Mouse (Mus musculus) CH12.LX (cell line): ENCODE measurements around the gene Wbp2. TPM values are rescaled to one million over a fixed set of nuclear protein-coding genes. Genes with fewer than 3 reads are reported as not detected.

Experiments
- DNase-seq: peaks from one replicate; pipeline ENCODE4 v3.0.0-alpha.2; 2013; ENCODE audit errors: extremely low read depth
- H3K27ac ChIP-seq: 2 replicates; pipeline ENCODE4 v1.5.1; 2012; ENCODE audit warnings: low read depth, mild to moderate bottlenecking, control low read depth, moderate library complexity; ENCODE audit not compliant: insufficient read depth
- H3K27me3 ChIP-seq: replicated peaks from 2 replicates; pipeline ENCODE3; 2012; ENCODE audit warnings: inconsistent platforms
- H3K36me3 ChIP-seq, 2 experiments: replicated peaks in 1 of 2; 2 replicates each; pipeline versions ENCODE3 to v1.6.1; 2012; ENCODE audit warnings: inconsistent platforms in 1 of 2, low read length in 1 of 2, mild to moderate bottlenecking in 1 of 2, mixed read lengths in 1 of 2, moderate library complexity in 1 of 2; ENCODE audit not compliant: control insufficient read depth in 1 of 2, insufficient read depth in 1 of 2
- H3K4me1 ChIP-seq, 2 experiments: 2 replicates each; pipeline ENCODE4 v1.6.1; 2012; ENCODE audit warnings: inconsistent platforms in 1 of 2, moderate library complexity in 1 of 2; ENCODE audit not compliant: insufficient read depth in 2 of 2, control insufficient read depth in 1 of 2
- H3K4me2 ChIP-seq: 2 replicates; pipeline ENCODE4 v1.6.1; 2012; ENCODE audit warnings: low read depth, mild to moderate bottlenecking, control low read depth; ENCODE audit not compliant: poor library complexity, insufficient read depth, severe bottlenecking
- H3K4me3 ChIP-seq, 3 experiments: fragments of 150-350 bp in 1 of 3; sonication (generic) in 1 of 3; replicated peaks in 1 of 3; 2 replicates each; pipeline versions ENCODE3 to v1.5.1; 2011 to 2012; ENCODE audit warnings: low read depth in 2 of 3, low read length in 2 of 3, mild to moderate bottlenecking in 2 of 3, moderate library complexity in 2 of 3, control low read depth in 1 of 3, improper control_type of control experiment in 1 of 3, inconsistent platforms in 1 of 3, mixed read lengths in 1 of 3; ENCODE audit not compliant: poor library complexity in 1 of 3
- H3K79me2 ChIP-seq: replicated peaks from 2 replicates; pipeline ENCODE4 v1.6.1; 2012; ENCODE audit warnings: mild to moderate bottlenecking, moderate library complexity; ENCODE audit not compliant: control insufficient read depth, poor library complexity, insufficient read depth, severe bottlenecking; ENCODE audit errors: extremely low read depth
- H3K9ac ChIP-seq: 2 replicates; pipeline ENCODE4 v1.6.1; 2012; ENCODE audit warnings: low read depth, mild to moderate bottlenecking, control low read depth, moderate library complexity; ENCODE audit not compliant: insufficient read depth
- H3K9me3 ChIP-seq: replicated peaks from 2 replicates; pipeline ENCODE3; 2012; ENCODE audit warnings: low read length, inconsistent platforms, mixed read lengths
- CTCF ChIP-seq, 2 experiments: IDR thresholded peaks in 1 of 2; conservative IDR thresholded peaks in 1 of 2; 2 replicates each; pipeline ENCODE4 v1.5.1; 2011 to 2012; ENCODE audit warnings: low read depth in 2 of 2, low read length in 2 of 2, improper control_type of control experiment in 1 of 2, inconsistent platforms in 1 of 2, mild to moderate bottlenecking in 1 of 2, moderate library complexity in 1 of 2
- IRF4 ChIP-seq: IDR thresholded peaks from 2 replicates; pipeline ENCODE4 v1.6.1; 2014; ENCODE audit warnings: low read depth, mild to moderate bottlenecking, inconsistent platforms, low read length, improper control_type of control experiment
- MAX ChIP-seq: IDR thresholded peaks from 2 replicates; pipeline ENCODE4 v1.6.1; 2011; ENCODE audit warnings: low read length, improper control_type of control experiment
- MEF2A ChIP-seq: IDR thresholded peaks from 2 replicates; pipeline ENCODE4 v1.6.1; 2014; ENCODE audit warnings: low read depth, mild to moderate bottlenecking, inconsistent platforms, low read length, improper control_type of control experiment, borderline replicate concordance
- NELFE ChIP-seq: IDR thresholded peaks from 2 replicates; pipeline ENCODE4 v1.6.1; 2011; ENCODE audit warnings: low read depth, low read length, improper control_type of control experiment
- POLR2A ChIP-seq: IDR thresholded peaks from 2 replicates; pipeline ENCODE4 v1.6.1; 2011; ENCODE audit warnings: low read depth, mild to moderate bottlenecking, improper control_type of control experiment, low read length
- RCOR1 ChIP-seq: conservative IDR thresholded peaks from 2 replicates; pipeline ENCODE4 v1.6.1; 2012; ENCODE audit warnings: low read depth, mild to moderate bottlenecking, inconsistent platforms, low read length, improper control_type of control experiment
- UBTF ChIP-seq: IDR thresholded peaks from 2 replicates; pipeline ENCODE4 v1.6.1; 2012; ENCODE audit warnings: low read depth, mild to moderate bottlenecking, inconsistent platforms, low read length, improper control_type of control experiment, moderate library complexity
- ZKSCAN1 ChIP-seq: IDR thresholded peaks from 2 replicates; pipeline ENCODE4 v1.6.1; 2012; ENCODE audit warnings: low read depth, inconsistent platforms, low read length, improper control_type of control experiment, borderline replicate concordance
- ZMIZ1 ChIP-seq: IDR thresholded peaks from 2 replicates; pipeline ENCODE4 v1.6.1; 2012; ENCODE audit warnings: low read depth, mild to moderate bottlenecking, inconsistent platforms, low read length, improper control_type of control experiment
- dilution Hi-C: fragments of 300-500 bp; cut with MboI; formaldehyde crosslinking; loops from 2 replicates; pipeline ENCODE4 v1.14.3; 2020; ENCODE audit warnings: low sequenced_read_pairs; ENCODE audit not compliant: extremely low pct_unique_long_range_greater_than_20kb, extremely low pct_ligation_motif_present
- in situ Hi-C: fragments of 300-500 bp; cut with MboI; formaldehyde crosslinking; loops from 3 replicates; pipeline ENCODE4 v1.14.3; 2019; ENCODE audit warnings: low sequenced_read_pairs, low pct_ligation_motif_present, low pct_unique_long_range_greater_than_20kb, mixed read lengths
- polyA plus RNA-seq: library from polyadenylated mRNA; unstranded; fragments of >175 nt; gene quantifications from 2 replicates; pipeline ENCODE4 v1.2.1, GENCODE M21; 2012; ENCODE audit warnings: low read depth; ENCODE audit not compliant: insufficient read length
- total RNA-seq, 2 experiments: library from RNA; depleted of rRNA; stranded (reverse); fragments of 300-350 nt in 1 of 2; fragments of >200 nt in 1 of 2; gene quantifications; 2 replicates each; pipeline ENCODE4 v1.2.3; 2012 to 2014

Gene Wbp2
- total and polyA plus RNA-seq, 3 experiments: 15.2 to 97.1 (median 30.7) TPM

- Histone ChIP-seq H3K36me3 (no peaks in the 10 kb centered on the region), H3K4me1 (peaks cover 18 to 27% of the 10 kb centered on the region in 2 experiments), H3K4me3 (no peak overlapping the region), H3K9ac (no peak overlapping the region), H3K79me2 (no peaks in the 10 kb centered on the region), H3K27ac (no peak overlapping the region), H3K27me3 (no peaks in the 10 kb centered on the region), H3K4me2 (no peak overlapping the region), H3K9me3 (peaks cover 8% of the 10 kb centered on the region)
- DNase-seq: no peak
- TF ChIP-seq CTCF (conservative IDR thresholded peaks at IDR 0.05 in 1 of 2, IDR thresholded peaks at IDR 0.05 in 1 of 2; ENCODE audit: low read depth in 2 of 2, low read length in 2 of 2) (no peak), ZKSCAN1 (no peak)
- in situ Hi-C loops (no loop called here), dilution Hi-C loops (no loop called here)
Observed at GRCm38 (mm10) chr11:116105065-116105464, 18.3 kb upstream of the Wbp2 start.

- no peak for DNase-seq
- TF ChIP-seq RCOR1 (no peak), UBTF (no peak), MEF2A (peak; percentile 65; the same call in 1 of the 2 replicates), MAX (no peak), POLR2A (no peak), NELFE (no peak)
- H3K9me3 ChIP-seq: no peaks in the 10 kb centered on the region
- in situ Hi-C loops: no loop called here
- no peaks in the 10 kb centered on the region for H3K36me3 ChIP-seq
- H3K79me2 ChIP-seq: no peaks in the 10 kb centered on the region
- H3K27me3 ChIP-seq: peaks cover 2% of the 10 kb centered on the region
- H3K9ac ChIP-seq: no peak overlapping the region
- 0 out of 2 replicates have a peak overlapping the region, but pooled peaks have one; percentile 13 for H3K4me2 ChIP-seq
- dilution Hi-C loops: no loop called here
- H3K4me3 ChIP-seq: no peak overlapping the region
- peaks cover 18 to 27% of the 10 kb centered on the region in 2 experiments for H3K4me1 ChIP-seq
- no peak overlapping the region for H3K27ac ChIP-seq
Observed at GRCm38 (mm10) chr11:116104006-116104646, 17.3 kb upstream of the Wbp2 start.

GRCm38 (mm10) chr11:116103572-116103971, 16.8 kb upstream of the Wbp2 start:
- Histone ChIP-seq H3K79me2 (no peaks in the 10 kb centered on the region), H3K4me2 (no peak overlapping the region), H3K4me1 (peaks cover 18 to 27% of the 10 kb centered on the region in 2 experiments), H3K27ac (no peak overlapping the region), H3K9me3 (no peaks in the 10 kb centered on the region), H3K9ac (no peak overlapping the region), H3K27me3 (peaks cover 4% of the 10 kb centered on the region), H3K36me3 (no peaks in the 10 kb centered on the region), H3K4me3 (no peak overlapping the region)
- in situ Hi-C loops: no loop called here
- 0 out of 2 replicates have a peak, but pooled peaks have one; percentile 8 for TF ChIP-seq IRF4
- TF ChIP-seq ZMIZ1: no peak
- dilution Hi-C loops: no loop called here
- no peak for DNase-seq
